Mouse (Mus musculus): ENCODE data around the gene Ptpn20. TPM values are rescaled to one million over a fixed set of nuclear protein-coding genes. Genes with fewer than 3 reads are reported as not detected.

Ptpn20 gene
- polyA plus RNA-seq, 1 experiment from 2014 or later: 0.09 TPM

DNA sequence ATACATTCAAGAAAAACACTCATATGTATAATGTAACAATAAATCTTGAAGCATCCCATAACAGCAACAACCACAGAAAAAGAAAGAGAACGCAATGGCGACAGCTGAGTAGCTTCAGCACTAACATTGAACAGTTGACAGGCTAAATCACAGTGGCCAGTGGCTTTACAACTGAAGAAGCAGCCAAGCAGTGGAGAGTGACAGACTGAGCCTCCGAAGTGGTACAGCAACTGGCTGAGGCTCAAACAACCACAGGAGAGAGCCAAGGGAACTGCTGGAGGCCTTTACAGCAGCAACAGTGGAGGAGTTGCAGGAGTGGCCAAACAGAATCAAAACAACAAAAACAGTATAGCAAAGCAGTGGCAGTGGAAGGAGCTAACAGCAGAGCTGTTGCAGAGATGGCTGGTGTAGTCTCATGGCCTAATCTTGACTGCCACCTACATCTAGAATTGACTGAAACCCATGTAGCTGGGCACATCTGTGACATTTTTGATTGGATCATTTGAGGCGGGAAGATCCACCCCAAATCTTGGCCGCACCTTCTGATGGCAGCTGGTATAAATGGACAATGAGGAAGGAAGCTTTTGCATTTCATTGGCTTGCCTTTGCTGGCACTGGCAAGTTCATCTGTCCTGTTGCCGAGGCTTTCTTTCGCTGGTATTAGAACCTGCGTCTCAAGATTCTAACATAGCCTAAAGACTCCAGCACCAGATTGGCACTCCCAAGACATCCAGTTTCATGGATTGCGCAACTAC is 9.5 kb downstream of the Ptpn20 start:
- Histone ChIP-seq H3K4me1 (ENCODE audit: control insufficient read depth, insufficient read depth, low read length) (no peaks in the 10 kb centered on the region), H3K9ac (ENCODE audit: low read length) (no peak overlapping the region), H3K36me3 (ENCODE audit: control insufficient read depth, insufficient read depth, low read length) (no peaks in the 10 kb centered on the region), H3K9me3 (replicated peaks; ENCODE audit: control insufficient read depth, low read length) (no peaks in the 10 kb centered on the region), H3K27ac (ENCODE audit: low read depth, low read length) (no peak overlapping the region), H3K4me3 (ENCODE audit: low read depth, low read length) (no peak overlapping the region), H3K4me2 (ENCODE audit: low read length) (no peak overlapping the region), H3K27me3 (replicated peaks; ENCODE audit: control insufficient read depth, insufficient read depth, low read length) (no peaks in the 10 kb centered on the region)
- ATAC-seq (no peak), DNase-seq (ENCODE audit: low spot score) (no peak)
- 90% methylated on average over 9 of the region's 9 CpGs for WGBS

DNA sequence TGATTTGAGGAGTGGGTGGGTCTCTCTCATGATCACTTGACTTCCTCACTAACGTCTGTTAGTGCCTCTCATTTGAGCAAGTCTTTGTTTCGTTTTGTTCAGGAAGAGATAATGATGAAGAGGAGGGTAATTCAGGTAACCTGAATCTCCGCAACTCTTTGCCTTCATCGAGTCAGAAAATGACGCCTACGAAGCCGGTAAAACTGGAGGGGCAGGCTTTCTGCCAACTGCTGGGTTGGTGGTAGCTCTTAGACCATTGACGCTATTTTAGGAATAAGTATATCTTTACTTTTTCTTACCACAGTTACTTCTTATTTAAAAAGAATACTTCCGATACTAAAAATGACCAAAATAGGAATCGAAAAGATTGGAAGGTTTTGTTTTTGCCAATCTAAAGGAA is 18.4 kb downstream of the Ptpn20 start:
- Histone ChIP-seq H3K4me1 (ENCODE audit: control insufficient read depth, insufficient read depth, low read length) (no peaks in the 10 kb centered on the region), H3K27me3 (replicated peaks; ENCODE audit: control insufficient read depth, insufficient read depth, low read length) (no peaks in the 10 kb centered on the region), H3K9ac (ENCODE audit: low read length) (no peak overlapping the region), H3K4me2 (ENCODE audit: low read length) (no peak overlapping the region), H3K9me3 (replicated peaks; ENCODE audit: control insufficient read depth, low read length) (no peaks in the 10 kb centered on the region), H3K36me3 (ENCODE audit: control insufficient read depth, insufficient read depth, low read length) (no peaks in the 10 kb centered on the region), H3K4me3 (ENCODE audit: low read depth, low read length) (no peak overlapping the region), H3K27ac (ENCODE audit: low read depth, low read length) (no peak overlapping the region)
- no peak for ATAC-seq
- no peak for DNase-seq (ENCODE audit: low spot score)
- WGBS: 89% methylated on average over 10 of the region's 10 CpGs

- no peak overlapping the region for H3K27ac ChIP-seq (ENCODE audit: low read depth, low read length)
- no peaks in the 10 kb centered on the region for H3K27me3 ChIP-seq (replicated peaks; ENCODE audit: control insufficient read depth, insufficient read depth, low read length)
- H3K9me3 ChIP-seq (replicated peaks; ENCODE audit: control insufficient read depth, low read length): no peaks in the 10 kb centered on the region
- DNase-seq (ENCODE audit: low spot score) (no peak), ATAC-seq (no peak)
- no peaks in the 10 kb centered on the region for H3K36me3 ChIP-seq (ENCODE audit: control insufficient read depth, insufficient read depth, low read length)
- 88% methylated on average over 3 of the region's 3 CpGs for WGBS
- H3K4me2 ChIP-seq (ENCODE audit: low read length): no peak overlapping the region
- no peaks in the 10 kb centered on the region for H3K4me1 ChIP-seq (ENCODE audit: control insufficient read depth, insufficient read depth, low read length)
- no peak overlapping the region for H3K4me3 ChIP-seq (ENCODE audit: low read depth, low read length)
- no peak overlapping the region for H3K9ac ChIP-seq (ENCODE audit: low read length)
These were observed 36.0 kb downstream of the Ptpn20 start for GRCm38 (mm10) chr14:33625036-33625435.

GRCm38 (mm10) chr14:33632790-33633372 is 43.9 kb downstream of the Ptpn20 start:
- no peak for ATAC-seq
- H3K4me1 ChIP-seq (ENCODE audit: control insufficient read depth, insufficient read depth, low read length): no peaks in the 10 kb centered on the region
- no peaks in the 10 kb centered on the region; the same call in 1 of the 2 replicates for H3K27me3 ChIP-seq (replicated peaks; ENCODE audit: control insufficient read depth, insufficient read depth, low read length)
- DNase-seq (ENCODE audit: low spot score): peak; percentile 61
- H3K4me3 ChIP-seq (ENCODE audit: low read depth, low read length): no peak overlapping the region
- H3K9ac ChIP-seq (ENCODE audit: low read length): no peak overlapping the region
- WGBS: 78% methylated on average over 8 of the region's 8 CpGs
- H3K36me3 ChIP-seq (ENCODE audit: control insufficient read depth, insufficient read depth, low read length): no peaks in the 10 kb centered on the region
- H3K4me2 ChIP-seq (ENCODE audit: low read length): no peak overlapping the region
- H3K27ac ChIP-seq (ENCODE audit: low read depth, low read length): no peak overlapping the region
- no peaks in the 10 kb centered on the region for H3K9me3 ChIP-seq (replicated peaks; ENCODE audit: control insufficient read depth, low read length)

GRCm38 (mm10) chr14:33634354-33634753 is 45.3 kb downstream of the Ptpn20 start:
- ATAC-seq (no peak), DNase-seq (ENCODE audit: low spot score) (no peak)
- WGBS: 74% methylated on average over 4 of the region's 4 CpGs
- H3K4me2 ChIP-seq (ENCODE audit: low read length): no peak overlapping the region
- H3K27ac ChIP-seq (ENCODE audit: low read depth, low read length): no peak overlapping the region
- no peaks in the 10 kb centered on the region for H3K4me1 ChIP-seq (ENCODE audit: control insufficient read depth, insufficient read depth, low read length)
- H3K27me3 ChIP-seq (replicated peaks; ENCODE audit: control insufficient read depth, insufficient read depth, low read length): no peaks in the 10 kb centered on the region; the same call in 1 of the 2 replicates
- H3K4me3 ChIP-seq (ENCODE audit: low read depth, low read length): no peak overlapping the region
- no peaks in the 10 kb centered on the region for H3K9me3 ChIP-seq (replicated peaks; ENCODE audit: control insufficient read depth, low read length)
- H3K9ac ChIP-seq (ENCODE audit: low read length): no peak overlapping the region
- H3K36me3 ChIP-seq (ENCODE audit: control insufficient read depth, insufficient read depth, low read length): no peaks in the 10 kb centered on the region

- ATAC-seq (no peak), DNase-seq (ENCODE audit: low spot score) (no peak)
- no peaks in the 10 kb centered on the region; the same call in 1 of the 2 replicates for H3K27me3 ChIP-seq (replicated peaks; ENCODE audit: control insufficient read depth, insufficient read depth, low read length)
- H3K4me2 ChIP-seq (ENCODE audit: low read length): no peak overlapping the region
- 91% methylated on average over 1 of the region's 1 CpGs for WGBS
- no peaks in the 10 kb centered on the region for H3K4me1 ChIP-seq (ENCODE audit: control insufficient read depth, insufficient read depth, low read length)
- H3K4me3 ChIP-seq (ENCODE audit: low read depth, low read length): no peak overlapping the region
- H3K9me3 ChIP-seq (replicated peaks; ENCODE audit: control insufficient read depth, low read length): no peaks in the 10 kb centered on the region
- H3K27ac ChIP-seq (ENCODE audit: low read depth, low read length): no peak overlapping the region
- H3K9ac ChIP-seq (ENCODE audit: low read length): no peak overlapping the region
- no peaks in the 10 kb centered on the region for H3K36me3 ChIP-seq (ENCODE audit: control insufficient read depth, insufficient read depth, low read length)
These were observed 45.8 kb downstream of the Ptpn20 start for GRCm38 (mm10) chr14:33634774-33635173.

DNA sequence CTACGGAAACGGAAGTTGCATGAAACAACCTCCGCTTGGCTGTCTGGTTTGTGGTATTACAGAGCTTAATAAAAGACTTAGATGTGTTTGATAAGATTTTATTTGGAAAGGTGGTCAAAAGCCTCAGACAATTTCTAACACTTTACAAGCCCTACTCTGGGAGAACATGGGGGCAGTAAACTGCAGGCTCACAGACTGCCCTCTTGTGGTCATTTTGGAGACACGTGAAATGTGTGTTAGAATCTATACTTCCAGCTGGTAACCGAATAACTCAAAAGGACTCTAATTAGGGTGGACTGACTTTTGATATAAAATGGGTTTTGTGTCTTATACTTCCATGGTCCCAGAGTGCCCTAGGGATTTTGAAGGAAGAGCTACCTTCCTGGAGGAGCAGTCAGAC is 50.4 kb downstream of the Ptpn20 start:
- no peak for ATAC-seq
- Histone ChIP-seq H3K4me2 (ENCODE audit: low read length) (no peak overlapping the region), H3K27ac (ENCODE audit: low read depth, low read length) (no peak overlapping the region), H3K9ac (ENCODE audit: low read length) (no peak overlapping the region), H3K4me3 (ENCODE audit: low read depth, low read length) (no peak overlapping the region), H3K27me3 (replicated peaks; ENCODE audit: control insufficient read depth, insufficient read depth, low read length) (no peaks in the 10 kb centered on the region), H3K9me3 (replicated peaks; ENCODE audit: control insufficient read depth, low read length) (no peaks in the 10 kb centered on the region), H3K36me3 (ENCODE audit: control insufficient read depth, insufficient read depth, low read length) (no peaks in the 10 kb centered on the region), H3K4me1 (ENCODE audit: control insufficient read depth, insufficient read depth, low read length) (no peaks in the 10 kb centered on the region)
- WGBS: 74% methylated on average over 5 of the region's 5 CpGs
- DNase-seq (ENCODE audit: low spot score): peak; percentile 17

DNA sequence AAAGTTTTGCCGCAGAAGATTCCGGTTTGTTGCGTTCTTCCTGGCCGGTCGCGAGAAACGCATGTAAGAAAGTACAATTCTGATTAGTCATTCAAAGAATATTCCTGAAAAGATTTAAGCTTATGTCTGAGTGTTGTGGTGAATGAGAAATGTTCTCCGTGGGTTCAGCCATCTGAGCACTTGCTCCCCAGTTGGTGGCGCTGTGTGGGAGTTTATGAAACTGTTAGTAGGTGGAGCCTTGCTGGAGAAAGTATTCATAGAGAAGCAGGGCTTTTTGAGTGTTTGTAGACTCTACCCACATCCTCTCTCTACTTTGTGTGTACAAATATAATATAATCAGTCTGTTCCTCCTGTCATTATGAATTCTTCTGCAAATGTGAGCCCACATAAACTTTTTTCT is 61.7 kb downstream of the Ptpn20 start:
- no peak for DNase-seq (ENCODE audit: low spot score)
- H3K4me1 ChIP-seq (ENCODE audit: control insufficient read depth, insufficient read depth, low read length): no peaks in the 10 kb centered on the region

GRCm38 (mm10) chr14:33657471-33657901 is 68.5 kb downstream of the Ptpn20 start:
- ATAC-seq: no peak

More for the DNA sequence above, 61.7 kb downstream of the Ptpn20 start:
- Histone ChIP-seq H3K27me3 (replicated peaks; ENCODE audit: control insufficient read depth, insufficient read depth, low read length) (no peaks in the 10 kb centered on the region), H3K4me2 (ENCODE audit: low read length) (no peak overlapping the region), H3K36me3 (ENCODE audit: control insufficient read depth, insufficient read depth, low read length) (no peaks in the 10 kb centered on the region), H3K27ac (ENCODE audit: low read depth, low read length) (no peak overlapping the region), H3K4me3 (ENCODE audit: low read depth, low read length) (no peak overlapping the region), H3K9ac (ENCODE audit: low read length) (no peak overlapping the region), H3K9me3 (replicated peaks; ENCODE audit: control insufficient read depth, low read length) (no peaks in the 10 kb centered on the region)
- no peak for ATAC-seq
- WGBS: 92% methylated on average over 9 of the region's 9 CpGs

More at GRCm38 (mm10) chr14:33657471-33657901, 68.5 kb downstream of the Ptpn20 start:
- Histone ChIP-seq H3K27ac (ENCODE audit: low read depth, low read length) (no peak overlapping the region), H3K27me3 (replicated peaks; ENCODE audit: control insufficient read depth, insufficient read depth, low read length) (no peaks in the 10 kb centered on the region), H3K4me1 (ENCODE audit: control insufficient read depth, insufficient read depth, low read length) (no peaks in the 10 kb centered on the region), H3K9me3 (replicated peaks; ENCODE audit: control insufficient read depth, low read length) (no peaks in the 10 kb centered on the region), H3K36me3 (ENCODE audit: control insufficient read depth, insufficient read depth, low read length) (no peaks in the 10 kb centered on the region), H3K4me3 (ENCODE audit: low read depth, low read length) (no peak overlapping the region), H3K9ac (ENCODE audit: low read length) (no peak overlapping the region), H3K4me2 (ENCODE audit: low read length) (no peak overlapping the region)
- 89% methylated on average over 7 of the region's 7 CpGs for WGBS
- DNase-seq (ENCODE audit: low spot score): no peak
